Mouse (Mus musculus) E14TG2a.4 (cell line): ENCODE data around the gene Akap2.

ENCODE experiments used
- CTCF ChIP-seq: conservative IDR thresholded peaks from 2 replicates; pipeline ENCODE4 v1.5.1; 2014; ENCODE audit warnings: low read length
- NANOG ChIP-seq: IDR thresholded peaks from 2 replicates; pipeline ENCODE4 v1.6.1; 2014; ENCODE audit warnings: borderline replicate concordance, low read length, mixed read lengths

GRCm38 (mm10) chr4:57804902-57805301 lies 87.4 kb downstream of the Akap2 start:
- no peak for TF ChIP-seq CTCF
- no peak for TF ChIP-seq NANOG
